Mouse (Mus musculus) CH12.LX (cell line): ENCODE results near the gene Lrrc31. TPM values are rescaled to one million over a fixed set of nuclear protein-coding genes. Genes with fewer than 3 reads are reported as not detected.

ENCODE experiments used
- DNase-seq: peaks from one replicate; pipeline ENCODE4 v3.0.0-alpha.2; 2013; ENCODE audit errors: extremely low read depth
- H3K27ac ChIP-seq: 2 replicates; pipeline ENCODE4 v1.5.1; 2012; ENCODE audit warnings: low read depth, mild to moderate bottlenecking, control low read depth, moderate library complexity; ENCODE audit not compliant: insufficient read depth
- H3K27me3 ChIP-seq: replicated peaks from 2 replicates; pipeline ENCODE3; 2012; ENCODE audit warnings: inconsistent platforms
- H3K36me3 ChIP-seq, 2 experiments: replicated peaks in 1 of 2; 2 replicates each; pipeline versions ENCODE3 to v1.6.1; 2012; ENCODE audit warnings: inconsistent platforms in 1 of 2, low read length in 1 of 2, mild to moderate bottlenecking in 1 of 2, mixed read lengths in 1 of 2, moderate library complexity in 1 of 2; ENCODE audit not compliant: control insufficient read depth in 1 of 2, insufficient read depth in 1 of 2
- H3K4me1 ChIP-seq, 2 experiments: 2 replicates each; pipeline ENCODE4 v1.6.1; 2012; ENCODE audit warnings: inconsistent platforms in 1 of 2, moderate library complexity in 1 of 2; ENCODE audit not compliant: insufficient read depth in 2 of 2, control insufficient read depth in 1 of 2
- H3K4me2 ChIP-seq: 2 replicates; pipeline ENCODE4 v1.6.1; 2012; ENCODE audit warnings: low read depth, mild to moderate bottlenecking, control low read depth; ENCODE audit not compliant: poor library complexity, insufficient read depth, severe bottlenecking
- H3K4me3 ChIP-seq, 3 experiments: fragments of 150-350 bp in 1 of 3; sonication (generic) in 1 of 3; replicated peaks in 1 of 3; 2 replicates each; pipeline versions ENCODE3 to v1.5.1; 2011 to 2012; ENCODE audit warnings: low read depth in 2 of 3, low read length in 2 of 3, mild to moderate bottlenecking in 2 of 3, moderate library complexity in 2 of 3, control low read depth in 1 of 3, improper control_type of control experiment in 1 of 3, inconsistent platforms in 1 of 3, mixed read lengths in 1 of 3; ENCODE audit not compliant: poor library complexity in 1 of 3
- H3K79me2 ChIP-seq: replicated peaks from 2 replicates; pipeline ENCODE4 v1.6.1; 2012; ENCODE audit warnings: mild to moderate bottlenecking, moderate library complexity; ENCODE audit not compliant: control insufficient read depth, poor library complexity, insufficient read depth, severe bottlenecking; ENCODE audit errors: extremely low read depth
- H3K9ac ChIP-seq: 2 replicates; pipeline ENCODE4 v1.6.1; 2012; ENCODE audit warnings: low read depth, mild to moderate bottlenecking, control low read depth, moderate library complexity; ENCODE audit not compliant: insufficient read depth
- H3K9me3 ChIP-seq: replicated peaks from 2 replicates; pipeline ENCODE3; 2012; ENCODE audit warnings: low read length, inconsistent platforms, mixed read lengths
- BHLHE40 ChIP-seq: IDR thresholded peaks from 2 replicates; pipeline ENCODE4 v1.6.1; 2011; ENCODE audit warnings: mild to moderate bottlenecking, low read depth, low read length, improper control_type of control experiment
- CHD1 ChIP-seq: IDR thresholded peaks from 2 replicates; pipeline ENCODE4 v1.6.1; 2012; ENCODE audit warnings: low read depth, low read length, improper control_type of control experiment, inconsistent platforms
- CHD2 ChIP-seq: IDR thresholded peaks from 2 replicates; pipeline ENCODE4 v1.6.1; 2011; ENCODE audit warnings: low read length, improper control_type of control experiment
- CTCF ChIP-seq, 2 experiments: IDR thresholded peaks in 1 of 2; conservative IDR thresholded peaks in 1 of 2; 2 replicates each; pipeline ENCODE4 v1.5.1; 2011 to 2012; ENCODE audit warnings: low read depth in 2 of 2, low read length in 2 of 2, improper control_type of control experiment in 1 of 2, inconsistent platforms in 1 of 2, mild to moderate bottlenecking in 1 of 2, moderate library complexity in 1 of 2
- E2F4 ChIP-seq: IDR thresholded peaks from 2 replicates; pipeline ENCODE4 v1.6.1; 2011; ENCODE audit warnings: low read depth, low read length, improper control_type of control experiment; ENCODE audit not compliant: insufficient replicate concordance
- KAT2A ChIP-seq: IDR thresholded peaks from 2 replicates; pipeline ENCODE4 v1.6.1; 2012; ENCODE audit warnings: low read length, improper control_type of control experiment, inconsistent platforms; ENCODE audit not compliant: insufficient replicate concordance
- MAFK ChIP-seq: IDR thresholded peaks from 2 replicates; pipeline ENCODE4 v1.6.1; 2011; ENCODE audit warnings: low read length, improper control_type of control experiment; ENCODE audit not compliant: insufficient replicate concordance
- MAX ChIP-seq: IDR thresholded peaks from 2 replicates; pipeline ENCODE4 v1.6.1; 2011; ENCODE audit warnings: low read length, improper control_type of control experiment
- MAZ ChIP-seq: IDR thresholded peaks from 2 replicates; pipeline ENCODE4 v1.6.1; 2012; ENCODE audit warnings: low read depth, mild to moderate bottlenecking, inconsistent platforms, low read length, improper control_type of control experiment, moderate library complexity
- MEF2A ChIP-seq: IDR thresholded peaks from 2 replicates; pipeline ENCODE4 v1.6.1; 2014; ENCODE audit warnings: low read depth, mild to moderate bottlenecking, inconsistent platforms, low read length, improper control_type of control experiment, borderline replicate concordance
- MXI1 ChIP-seq: IDR thresholded peaks from 2 replicates; pipeline ENCODE4 v1.6.1; 2011; ENCODE audit warnings: mild to moderate bottlenecking, low read depth, low read length, improper control_type of control experiment
- NELFE ChIP-seq: IDR thresholded peaks from 2 replicates; pipeline ENCODE4 v1.6.1; 2011; ENCODE audit warnings: low read depth, low read length, improper control_type of control experiment
- NRF1 ChIP-seq: IDR thresholded peaks from 2 replicates; pipeline ENCODE4 v1.6.1; 2014; ENCODE audit warnings: low read depth, mild to moderate bottlenecking, inconsistent platforms, low read length, improper control_type of control experiment, moderate library complexity
- PAX5 ChIP-seq: IDR thresholded peaks from 2 replicates; pipeline ENCODE4 v1.6.1; 2012; ENCODE audit warnings: low read length, inconsistent platforms, mixed read lengths
- POLR2A ChIP-seq: IDR thresholded peaks from 2 replicates; pipeline ENCODE4 v1.6.1; 2011; ENCODE audit warnings: low read depth, mild to moderate bottlenecking, improper control_type of control experiment, low read length
- RCOR1 ChIP-seq: conservative IDR thresholded peaks from 2 replicates; pipeline ENCODE4 v1.6.1; 2012; ENCODE audit warnings: low read depth, mild to moderate bottlenecking, inconsistent platforms, low read length, improper control_type of control experiment
- SMC3 ChIP-seq: IDR thresholded peaks from 2 replicates; pipeline ENCODE4 v1.6.1; 2011; ENCODE audit warnings: low read depth, low read length, improper control_type of control experiment
- TBP ChIP-seq: conservative IDR thresholded peaks from 2 replicates; pipeline ENCODE4 v1.6.1; 2011; ENCODE audit warnings: low read depth, low read length, improper control_type of control experiment
- TCF12 ChIP-seq: IDR thresholded peaks from 2 replicates; pipeline ENCODE4 v1.6.1; 2014; ENCODE audit warnings: low read depth, mild to moderate bottlenecking, inconsistent platforms, low read length, improper control_type of control experiment
- USF1 ChIP-seq: IDR thresholded peaks from 2 replicates; pipeline ENCODE4 v1.6.1; 2014; ENCODE audit warnings: low read depth, mild to moderate bottlenecking, inconsistent platforms, low read length, improper control_type of control experiment
- ZNF384 ChIP-seq: IDR thresholded peaks from 2 replicates; pipeline ENCODE4 v1.6.1; 2012; ENCODE audit warnings: low read depth, low read length, improper control_type of control experiment, inconsistent platforms
- dilution Hi-C: fragments of 300-500 bp; cut with MboI; formaldehyde crosslinking; loops from 2 replicates; pipeline ENCODE4 v1.14.3; 2020; ENCODE audit warnings: low sequenced_read_pairs; ENCODE audit not compliant: extremely low pct_unique_long_range_greater_than_20kb, extremely low pct_ligation_motif_present
- in situ Hi-C: fragments of 300-500 bp; cut with MboI; formaldehyde crosslinking; loops from 3 replicates; pipeline ENCODE4 v1.14.3; 2019; ENCODE audit warnings: low sequenced_read_pairs, low pct_ligation_motif_present, low pct_unique_long_range_greater_than_20kb, mixed read lengths
- polyA plus RNA-seq: library from polyadenylated mRNA; unstranded; fragments of >175 nt; gene quantifications from 2 replicates; pipeline ENCODE4 v1.2.1, GENCODE M21; 2012; ENCODE audit warnings: low read depth; ENCODE audit not compliant: insufficient read length
- total RNA-seq, 2 experiments: library from RNA; depleted of rRNA; stranded (reverse); fragments of 300-350 nt in 1 of 2; fragments of >200 nt in 1 of 2; gene quantifications; 2 replicates each; pipeline ENCODE4 v1.2.3; 2012 to 2014

The Lrrc31 gene
- total and polyA plus RNA-seq, 3 experiments, result not detected

DNA sequence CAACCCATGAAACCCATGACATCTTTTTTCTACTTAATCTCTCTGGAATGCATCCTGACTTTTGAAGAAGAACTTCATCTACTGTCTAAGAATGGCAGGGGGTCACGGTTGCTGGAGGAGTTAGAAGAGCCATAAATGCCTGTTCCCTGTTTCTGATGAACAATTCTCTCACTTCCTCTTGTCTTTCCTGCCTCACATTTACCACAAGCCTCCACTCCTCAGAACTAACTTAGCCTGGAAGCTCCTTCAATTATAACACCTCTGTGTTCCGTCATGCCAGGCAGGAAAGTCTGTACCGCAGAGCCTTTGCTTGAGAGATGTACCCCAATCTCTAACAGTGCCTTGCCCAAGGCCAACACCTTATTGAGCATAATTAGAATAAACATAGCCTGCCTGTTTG lies 19.0 kb upstream of the Lrrc31 start:
- dilution Hi-C loops, result no loop called here
- peaks cover 0 to 10% of the 10 kb centered on the region in 2 experiments; a peak in 1 of 4 replicates for H3K4me1 ChIP-seq
- in situ Hi-C loops, result no loop called here

GRCm38 (mm10) chr3:30713334-30713733 lies 13.7 kb upstream of the Lrrc31 start:
- no peaks in the 10 kb centered on the region for H3K36me3 ChIP-seq
- no peaks in the 10 kb centered on the region for H3K9me3 ChIP-seq
- H3K27ac ChIP-seq, result no peak overlapping the region
- in situ Hi-C loops, result no loop called here
- no peak for DNase-seq
- TF ChIP-seq USF1 (no peak), CTCF (conservative IDR thresholded peaks at IDR 0.05 in 1 of 2, IDR thresholded peaks at IDR 0.05 in 1 of 2; ENCODE audit: low read depth in 2 of 2, low read length in 2 of 2) (no peak; a peak in 2 of 4 replicates), CHD1 (no peak)
- TF ChIP-seq, all 38 proteins: peak for 0
- Histone ChIP-seq H3K4me3 (no peak overlapping the region), H3K79me2 (no peaks in the 10 kb centered on the region), H3K9ac (no peak overlapping the region), H3K4me1 (no peaks in the 10 kb centered on the region), H3K4me2 (no peak overlapping the region), H3K27me3 (no peaks in the 10 kb centered on the region)
- dilution Hi-C loops, result no loop called here

More for the DNA sequence above, 19.0 kb upstream of the Lrrc31 start:
- Histone ChIP-seq H3K4me2 (no peak overlapping the region), H3K27ac (no peak overlapping the region), H3K36me3 (no peaks in the 10 kb centered on the region), H3K27me3 (no peaks in the 10 kb centered on the region), H3K4me3 (no peak overlapping the region), H3K79me2 (no peaks in the 10 kb centered on the region), H3K9ac (no peak overlapping the region), H3K9me3 (no peaks in the 10 kb centered on the region)
- TF ChIP-seq POLR2A (no peak), CHD2 (no peak), E2F4 (no peak), CTCF (conservative IDR thresholded peaks at IDR 0.05 in 1 of 2, IDR thresholded peaks at IDR 0.05 in 1 of 2; ENCODE audit: low read depth in 2 of 2, low read length in 2 of 2) (no peak), TBP (no peak), MAX (no peak), NELFE (no peak), USF1 (no peak)
- no peak for DNase-seq

- H3K27ac ChIP-seq, result no peak overlapping the region
- no peak overlapping the region for H3K4me2 ChIP-seq
- no peaks in the 10 kb centered on the region for H3K27me3 ChIP-seq
- H3K4me1 ChIP-seq, result no peaks in the 10 kb centered on the region
- no peaks in the 10 kb centered on the region for H3K36me3 ChIP-seq
- TF ChIP-seq MEF2A (no peak), BHLHE40 (no peak), MAZ (no peak), NRF1 (no peak), MAFK (no peak), PAX5 (no peak), ZNF384 (no peak), MXI1 (no peak), TCF12 (no peak), KAT2A (no peak), SMC3 (no peak), RCOR1 (no peak)
- TF ChIP-seq, all 38 proteins: peak for 0
- in situ Hi-C loops (no loop called here), dilution Hi-C loops (no loop called here)
- DNase-seq, result no peak
- H3K4me3 ChIP-seq, result no peak overlapping the region
- H3K9ac ChIP-seq, result no peak overlapping the region
- no peaks in the 10 kb centered on the region for H3K9me3 ChIP-seq
- no peaks in the 10 kb centered on the region for H3K79me2 ChIP-seq
Observed at GRCm38 (mm10) chr3:30710191-30710590, 10.5 kb upstream of the Lrrc31 start.
